Mouse (Mus musculus) liver, postnatal 0 days (tissue): ENCODE measurements around the gene Stx4a. TPM values are rescaled to one million over a fixed set of nuclear protein-coding genes. Genes with fewer than 3 reads are reported as not detected.

Source experiments
- ATAC-seq: fragments of 200-750 bp; cut with Nextera tagmentation; 2 replicates; pipeline ENCODE4 v1.8.0; 2017; ENCODE audit warnings: mild to moderate bottlenecking, moderate library complexity
- DNase-seq: peaks from one replicate; pipeline ENCODE4 v3.0.0-alpha.2; 2016
- H3K27ac ChIP-seq: fragments of 300-500 bp; sonication (generic); 2 replicates; pipeline ENCODE4 v1.5.1; 2014; ENCODE audit warnings: antibody characterized with exemption, moderate library complexity, mild to moderate bottlenecking, low read depth
- H3K27me3 ChIP-seq: fragments of 300-500 bp; sonication (generic); 2 replicates; pipeline ENCODE4 v1.6.1; 2014; ENCODE audit warnings: low read length, control low read depth, mixed read lengths; ENCODE audit not compliant: insufficient read depth
- H3K36me3 ChIP-seq: fragments of 300-500 bp; sonication (generic); replicated peaks from 2 replicates; pipeline ENCODE4 v1.6.1; 2014; ENCODE audit warnings: mild to moderate bottlenecking, control low read depth, low read length, moderate library complexity, mixed read lengths; ENCODE audit not compliant: insufficient read depth
- H3K4me1 ChIP-seq: fragments of 300-500 bp; sonication (generic); 2 replicates; pipeline ENCODE4 v1.6.1; 2014; ENCODE audit warnings: antibody characterized with exemption, mild to moderate bottlenecking, control low read depth; ENCODE audit not compliant: insufficient read depth
- H3K4me2 ChIP-seq: fragments of 300-500 bp; sonication (generic); 2 replicates; pipeline ENCODE4 v1.6.1; 2014; ENCODE audit warnings: low read depth, mild to moderate bottlenecking, low read length, moderate library complexity, mixed read lengths
- H3K4me3 ChIP-seq: fragments of 300-500 bp; sonication (generic); 2 replicates; pipeline ENCODE4 v1.5.1; 2014; ENCODE audit warnings: low read depth, low read length
- H3K9ac ChIP-seq: fragments of 300-500 bp; sonication (generic); replicated peaks from 2 replicates; pipeline ENCODE4 v1.6.1; 2014; ENCODE audit warnings: mild to moderate bottlenecking, moderate library complexity
- H3K9me3 ChIP-seq: fragments of 300-500 bp; sonication (generic); 2 replicates; pipeline ENCODE4 v1.6.1; 2016; ENCODE audit warnings: mild to moderate bottlenecking, control low read depth, low read length, mixed read lengths
- CTCF ChIP-seq: sonication (generic); IDR thresholded peaks from 2 replicates; pipeline ENCODE4 v1.5.1; 2016; ENCODE audit warnings: antibody characterized with exemption, low read depth
- EP300 ChIP-seq: IDR thresholded peaks from 2 replicates; pipeline ENCODE4 v1.6.1; 2016; ENCODE audit warnings: antibody characterized with exemption, low read depth, mild to moderate bottlenecking
- WGBS: fragments of 180-500 bp; shearing (Covaris S2); extraction: QIAGEN DNeasy Blood & Tissue Kit; methylation state at CpG from one replicate; pipeline ENCODE4 v1.1.7; 2014; ENCODE audit not compliant: insufficient replicate concordance; 5-methylcytosine and 5-hydroxymethylcytosine counted together
- polyA plus RNA-seq: library from polyadenylated mRNA; unstranded; fragments of >200 nt; fragmentation: Nextera tagmentation; extraction: Ambion mirVana; gene quantifications from 2 replicates; pipeline ENCODE4 v1.2.1, GENCODE M21; 2015

The Stx4a gene
- polyA plus RNA-seq, 1 experiment from 2014 or later, result 17.5 TPM

DNA sequence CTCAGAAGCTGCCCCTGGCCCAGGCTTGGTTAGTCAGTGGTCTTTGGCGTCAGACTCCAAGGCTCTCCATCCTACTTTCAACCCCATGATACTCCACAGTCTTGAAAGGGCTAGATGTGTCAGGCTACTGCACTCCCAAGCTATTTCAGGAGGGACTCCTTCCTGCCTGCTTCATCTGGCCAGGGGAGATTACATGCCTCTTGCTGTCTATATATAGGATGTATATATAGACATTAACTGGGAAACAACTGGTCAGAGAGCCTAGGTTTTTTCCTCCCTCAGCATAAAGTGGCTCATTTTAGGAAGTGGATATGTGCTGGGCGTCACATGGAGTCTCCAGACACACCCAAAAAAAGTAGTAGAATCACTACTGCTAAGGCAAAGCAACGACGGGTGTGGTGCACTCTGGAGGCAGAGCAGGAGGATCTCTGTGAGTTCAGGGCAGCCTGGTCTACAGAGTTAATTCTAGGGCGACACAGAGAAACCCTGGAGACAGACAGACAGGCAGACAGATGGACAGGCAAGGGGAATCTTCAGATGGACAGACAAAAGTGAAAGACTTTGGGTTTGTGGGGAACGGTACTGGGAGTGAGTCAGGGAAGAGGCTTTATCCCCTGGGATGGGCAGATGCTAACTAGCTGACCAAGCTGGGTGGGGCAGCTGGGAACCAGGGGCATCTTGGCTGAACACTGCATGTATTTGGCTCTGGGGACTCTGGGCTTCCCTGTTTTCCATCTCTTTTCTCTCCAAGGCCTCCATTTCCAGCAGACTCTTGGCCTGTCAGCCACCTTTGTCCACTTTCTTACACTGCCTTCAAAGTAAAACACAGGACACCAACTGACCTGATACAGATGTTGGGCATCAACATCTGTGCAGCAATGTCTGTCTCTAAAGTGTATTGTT lies 26.1 kb downstream of the Stx4a start:
- ATAC-seq, result peak; percentile 65
- H3K4me3 ChIP-seq, result no peak overlapping the region
- no peaks in the 10 kb centered on the region for H3K4me1 ChIP-seq
- H3K27me3 ChIP-seq, result no peaks in the 10 kb centered on the region
- no peaks in the 10 kb centered on the region for H3K9me3 ChIP-seq
- DNase-seq, result no peak
- no peak overlapping the region; the same call in 1 of the 2 replicates for H3K9ac ChIP-seq
- WGBS, result 58% methylated on average over 6 of the region's 6 CpGs
- no peak overlapping the region for H3K4me2 ChIP-seq
- H3K36me3 ChIP-seq, result peaks cover 19% of the 10 kb centered on the region
- peak overlapping the region; percentile 24; the same call in 1 of the 2 replicates for H3K27ac ChIP-seq
- TF ChIP-seq EP300 (no peak), CTCF (no peak)

DNA sequence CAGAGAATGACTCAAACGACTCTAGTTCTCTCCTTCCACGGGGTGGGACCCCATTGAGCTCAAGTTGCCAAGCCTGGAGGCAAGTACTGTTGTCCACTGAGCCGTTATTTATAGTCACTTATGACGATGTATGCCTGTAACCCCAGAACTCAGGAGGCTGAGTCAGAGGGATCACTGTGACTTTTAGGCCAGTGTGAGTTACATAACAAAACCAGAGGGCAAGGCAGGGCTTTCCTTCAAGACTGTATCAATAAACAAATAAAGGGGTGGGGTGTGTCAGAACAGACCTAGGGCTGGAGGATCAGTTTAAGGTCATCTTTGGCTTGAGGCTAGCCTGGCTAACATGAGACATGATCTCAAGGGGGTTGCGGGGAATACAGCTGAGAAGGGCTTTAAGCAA lies 26.8 kb downstream of the Stx4a start:
- Histone ChIP-seq H3K4me3 (no peak overlapping the region), H3K9ac (no peak overlapping the region), H3K4me2 (no peak overlapping the region), H3K27ac (0 out of 2 replicates have a peak overlapping the region, but pooled peaks have one; percentile 24), H3K9me3 (no peaks in the 10 kb centered on the region), H3K36me3 (peaks cover 19% of the 10 kb centered on the region), H3K27me3 (no peaks in the 10 kb centered on the region), H3K4me1 (no peaks in the 10 kb centered on the region)
- 62% methylated on average over 5 of the region's 5 CpGs for WGBS
- no peak for ATAC-seq
- TF ChIP-seq EP300 (no peak), CTCF (no peak)
- DNase-seq, result no peak

DNA sequence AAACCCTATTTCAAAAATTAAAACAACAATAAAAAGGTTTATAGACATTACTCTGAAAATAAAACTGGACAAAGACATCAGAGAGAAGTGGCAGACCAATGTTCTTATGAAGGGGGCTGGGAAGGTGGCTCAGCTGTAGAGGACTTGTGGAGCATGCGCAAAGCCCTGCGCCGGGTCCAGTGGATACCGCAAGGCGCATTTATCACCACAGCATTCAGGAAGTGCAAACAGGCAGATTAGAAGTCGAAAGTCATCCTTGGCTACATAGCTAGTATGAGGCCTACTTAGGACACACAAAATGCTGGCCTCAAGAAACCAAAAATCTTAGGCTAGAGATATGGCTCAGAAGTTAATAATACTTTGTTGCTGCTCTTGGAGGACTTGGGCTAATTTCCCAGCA lies 34.2 kb downstream of the Stx4a start:
- H3K9me3 ChIP-seq, result no peaks in the 10 kb centered on the region
- WGBS, result 57% methylated on average over 6 of the region's 6 CpGs
- H3K27ac ChIP-seq, result no peak overlapping the region
- H3K27me3 ChIP-seq, result no peaks in the 10 kb centered on the region
- ATAC-seq (no peak), DNase-seq (no peak)
- H3K9ac ChIP-seq, result no peak overlapping the region
- H3K36me3 ChIP-seq, result no peaks in the 10 kb centered on the region
- H3K4me2 ChIP-seq, result no peak overlapping the region
- H3K4me1 ChIP-seq, result no peaks in the 10 kb centered on the region
- no peak overlapping the region for H3K4me3 ChIP-seq
- TF ChIP-seq EP300 (no peak), CTCF (no peak)

DNA sequence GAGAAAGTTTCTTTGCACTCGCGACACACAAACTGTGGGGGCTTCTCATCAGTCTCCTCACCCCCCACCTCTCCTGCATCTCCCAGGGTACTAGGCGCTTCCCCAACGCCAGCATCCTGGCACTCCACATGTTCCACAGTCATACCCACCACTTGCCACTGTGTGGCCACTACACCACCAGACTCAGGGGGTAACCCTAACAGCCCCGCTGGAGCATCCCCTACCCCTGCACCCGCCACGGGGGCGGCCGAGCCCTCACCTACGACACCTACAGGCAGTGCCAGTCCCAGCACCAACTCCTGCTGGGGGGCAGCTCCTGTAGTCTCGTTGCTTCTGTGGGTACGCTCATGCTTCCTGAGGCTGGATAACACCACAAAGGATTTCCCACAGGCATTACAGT lies 42.3 kb downstream of the Stx4a start:
- Histone ChIP-seq H3K9me3 (no peaks in the 10 kb centered on the region), H3K4me1 (no peaks in the 10 kb centered on the region), H3K27ac (no peak overlapping the region), H3K9ac (no peak overlapping the region), H3K4me3 (no peak overlapping the region), H3K27me3 (no peaks in the 10 kb centered on the region), H3K36me3 (peaks cover 22% of the 10 kb centered on the region), H3K4me2 (no peak overlapping the region)
- WGBS, result 88% methylated on average over 12 of the region's 12 CpGs
- ATAC-seq (no peak), DNase-seq (no peak)
- no peak for TF ChIP-seq CTCF
- TF ChIP-seq EP300, result no peak

GRCm38 (mm10) chr7:127867641-127868040 lies 43.5 kb downstream of the Stx4a start:
- Histone ChIP-seq H3K27ac (no peak overlapping the region), H3K9me3 (no peaks in the 10 kb centered on the region), H3K4me2 (no peak overlapping the region), H3K27me3 (no peaks in the 10 kb centered on the region), H3K4me3 (no peak overlapping the region), H3K4me1 (0 out of 2 replicates have a peak, but pooled peaks cover 3% of the 10 kb centered on the region), H3K36me3 (peaks cover 22% of the 10 kb centered on the region), H3K9ac (no peak overlapping the region)
- DNase-seq (no peak), ATAC-seq (no peak)
- TF ChIP-seq CTCF (no peak), EP300 (no peak)
- whole genome bisulfite sequencing, result 91% methylated on average over 18 of the region's 18 CpGs

DNA sequence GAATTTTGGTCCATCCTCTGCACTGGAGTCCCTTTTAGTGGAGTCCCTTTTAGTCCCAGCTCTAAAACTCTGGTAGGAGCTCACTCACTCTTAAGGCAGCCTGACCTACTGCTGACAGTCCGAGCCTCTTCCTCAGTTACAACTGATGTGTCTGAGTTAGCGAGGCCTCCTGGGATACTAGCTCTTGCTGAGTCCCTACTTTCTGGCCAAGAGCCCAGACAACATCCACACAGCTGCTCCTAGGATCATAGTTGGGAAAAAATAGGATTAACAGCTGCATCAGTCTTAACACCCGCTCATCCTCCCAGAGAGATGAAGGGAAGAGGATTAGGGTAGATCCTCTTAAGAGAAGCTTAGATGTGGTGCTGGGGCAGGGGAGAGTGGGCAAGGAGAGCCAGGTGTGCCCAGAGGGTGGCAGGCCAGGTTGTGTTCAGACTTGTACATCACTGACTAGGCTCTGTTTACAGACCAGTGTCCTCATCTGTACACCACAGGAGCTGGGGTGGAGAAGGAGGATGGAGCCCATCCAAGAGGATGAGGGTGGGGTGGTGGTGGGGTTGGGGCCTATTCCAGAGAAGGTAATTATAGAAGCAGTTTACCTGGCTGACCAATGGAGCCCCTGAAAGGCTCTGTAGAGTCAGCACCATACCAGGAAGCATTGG lies 45.2 kb downstream of the Stx4a start:
- Histone ChIP-seq H3K4me1 (peaks cover 10% of the 10 kb centered on the region), H3K27ac (no peak overlapping the region), H3K9me3 (no peaks in the 10 kb centered on the region), H3K9ac (no peak overlapping the region; the same call in 1 of the 2 replicates), H3K27me3 (no peaks in the 10 kb centered on the region), H3K4me3 (no peak overlapping the region), H3K36me3 (peaks cover 22% of the 10 kb centered on the region), H3K4me2 (no peak overlapping the region)
- WGBS, result 74% methylated on average over 3 of the region's 3 CpGs
- DNase-seq, result no peak
- no peak for ATAC-seq
- TF ChIP-seq CTCF, result no peak
